In genomic region chr5:117279669-117280050, GRCm38 (mm10) we compare ENCODE assay signal across 20 mouse cellular contexts. TPM values are rescaled to one million over a fixed set of nuclear protein-coding genes. Genes with fewer than 3 reads are reported as not detected.
DNase-seq lines count a peak whose midpoint lies in the region; ATAC-seq and TF ChIP-seq lines count a peak whose summit lies in the region.
"Had no signal": no experiment of that assay in that cellular context is flagged by ENCODE, and none has a peak within 500 bp of the region (broad histone marks: within the 10 kb centered on the region; RNA-seq: fewer than 3 reads in every experiment).

No protein-coding gene starts in this region.

- WGBS in heart, embryonic 16.5 days, result 38% methylated on average over 4 of the region's 4 CpGs
- 50% methylated on average over 4 of the region's 4 CpGs for WGBS in lung, embryonic 15.5 days
- WGBS in intestine, postnatal 0 days, result 31% methylated on average over 4 of the region's 4 CpGs
- 58% methylated on average over 4 of the region's 4 CpGs for WGBS in stomach, embryonic 16.5 days

- no peak overlapping the region for H3K9ac ChIP-seq in heart, embryonic 16.5 days (ENCODE audit: low read length)
- H3K9ac ChIP-seq in lung, embryonic 15.5 days, result no peak overlapping the region
- no peak overlapping the region for H3K9ac ChIP-seq in intestine, postnatal 0 days (ENCODE audit: low read depth, low read length)
- H3K9ac ChIP-seq in stomach, embryonic 16.5 days (ENCODE audit: low read length), result no peak overlapping the region
- H3K9ac ChIP-seq: forebrain, embryonic 13.5 days; hindbrain, embryonic 13.5 days; limb, embryonic 13.5 days had no signal

- H3K4me1 ChIP-seq in heart, embryonic 16.5 days (ENCODE audit: control insufficient read depth, insufficient read depth, low read length), result peaks cover 13% of the 10 kb centered on the region
- H3K4me1 ChIP-seq in lung, embryonic 15.5 days, result peaks cover 16% of the 10 kb centered on the region
- H3K4me1 ChIP-seq in intestine, postnatal 0 days (replicated peaks; ENCODE audit: control insufficient read depth, insufficient read depth, low read length), result no peaks in the 10 kb centered on the region
- H3K4me1 ChIP-seq in stomach, embryonic 16.5 days (ENCODE audit: control insufficient read depth, insufficient read depth, low read length), result peaks cover 9% of the 10 kb centered on the region

- no peak overlapping the region for H3K4me2 ChIP-seq in heart, embryonic 16.5 days (ENCODE audit: low read depth, low read length)
- H3K4me2 ChIP-seq in lung, embryonic 15.5 days, result no peak overlapping the region
- no peak overlapping the region for H3K4me2 ChIP-seq in intestine, postnatal 0 days (replicated peaks; ENCODE audit: low read depth)
- no peak overlapping the region for H3K4me2 ChIP-seq in stomach, embryonic 16.5 days (ENCODE audit: low read depth, low read length)
- H3K4me2 ChIP-seq: forebrain, embryonic 13.5 days; heart, embryonic 11.5 days; hindbrain, embryonic 13.5 days; limb, embryonic 13.5 days had no signal

- peaks cover 9% of the 10 kb centered on the region for H3K36me3 ChIP-seq in heart, embryonic 16.5 days (ENCODE audit: control insufficient read depth, insufficient read depth)
- H3K36me3 ChIP-seq in lung, embryonic 15.5 days, result peaks cover 23% of the 10 kb centered on the region
- peaks cover 14% of the 10 kb centered on the region; the same call in 1 of the 2 replicates for H3K36me3 ChIP-seq in intestine, postnatal 0 days (ENCODE audit: control insufficient read depth, insufficient read depth)
- peaks cover 4% of the 10 kb centered on the region; the same call in 1 of the 2 replicates for H3K36me3 ChIP-seq in stomach, embryonic 16.5 days (ENCODE audit: control insufficient read depth, insufficient read depth, low read length)

- no peak for DNase-seq in heart, adult 8-10 months (ENCODE audit: low spot score)
- DNase-seq in lung, postnatal 4 days, result no peak
- DNase-seq in cerebellum, postnatal 10 days, result no peak
- no peak for DNase-seq in frontal cortex, adult 2 months (ENCODE audit: extremely low spot score in 1 of 2, low spot score in 1 of 2)
- DNase-seq: B cell, adult 2 months; cerebellum, postnatal 14 days; gastrocnemius, postnatal 25 days; spleen, adult 18-20 months; thymus, postnatal 14 days had no signal

- TF ChIP-seq CTCF in intestine, postnatal 0 days (IDR thresholded peaks at IDR 0.05; ENCODE audit: low read depth), result no peak

- H3K27me3 ChIP-seq in heart, embryonic 16.5 days (ENCODE audit: control insufficient read depth, insufficient read depth, low read length), result no peaks in the 10 kb centered on the region
- no peaks in the 10 kb centered on the region for H3K27me3 ChIP-seq in lung, embryonic 15.5 days
- no peaks in the 10 kb centered on the region for H3K27me3 ChIP-seq in intestine, postnatal 0 days (replicated peaks; ENCODE audit: control insufficient read depth, insufficient read depth, low read length)
- no peaks in the 10 kb centered on the region for H3K27me3 ChIP-seq in stomach, embryonic 16.5 days (ENCODE audit: control insufficient read depth, insufficient read depth, low read length)
- H3K27me3 ChIP-seq: forebrain, embryonic 13.5 days; hindbrain, embryonic 13.5 days; limb, embryonic 13.5 days; megakaryocyte, embryonic 14.5 days had no signal

- ATAC-seq in heart, embryonic 16.5 days (replicated peaks; ENCODE audit: extremely low read depth, insufficient read depth, low FRiP score), result peak; percentile 64
- no peak for ATAC-seq in lung, embryonic 15.5 days (ENCODE audit: borderline replicate concordance, extremely low read depth, low FRiP score, low TSS enrichment)
- ATAC-seq in intestine, postnatal 0 days, result peak; percentile 54
- ATAC-seq in stomach, embryonic 16.5 days (ENCODE audit: insufficient read depth, low FRiP score), result peak; percentile 14; the same call in 1 of the 2 replicates
- ATAC-seq: forebrain, embryonic 13.5 days; midbrain, embryonic 16.5 days had no signal

- H3K4me3 ChIP-seq in heart, embryonic 16.5 days (ENCODE audit: low read length), result no peak overlapping the region
- H3K4me3 ChIP-seq in lung, embryonic 15.5 days, result no peak overlapping the region
- no peak overlapping the region for H3K4me3 ChIP-seq in intestine, postnatal 0 days (ENCODE audit: low read depth, low read length)
- H3K4me3 ChIP-seq in stomach, embryonic 16.5 days (replicated peaks; ENCODE audit: low read length), result no peak overlapping the region
- H3K4me3 ChIP-seq: embryonic facial prominence, embryonic 10.5 days; forebrain, embryonic 13.5 days; hindbrain, embryonic 13.5 days; limb, embryonic 13.5 days; megakaryocyte, embryonic 14.5 days had no signal

- H3K27ac ChIP-seq in heart, embryonic 16.5 days (ENCODE audit: low read length), result 0 out of 2 replicates have a peak overlapping the region, but pooled peaks have one; percentile 11
- peak overlapping the region; percentile 24; the same call in 1 of the 2 replicates for H3K27ac ChIP-seq in lung, embryonic 15.5 days
- H3K27ac ChIP-seq in intestine, postnatal 0 days (ENCODE audit: low read depth, low read length), result peak overlapping the region; percentile 17; the same call in 1 of the 2 replicates
- peak overlapping the region; percentile 35 for H3K27ac ChIP-seq in stomach, embryonic 16.5 days (ENCODE audit: low read length)
- H3K27ac ChIP-seq: embryonic facial prominence, embryonic 10.5 days; forebrain, embryonic 13.5 days; hindbrain, embryonic 13.5 days; limb, embryonic 13.5 days had no signal

- no peaks in the 10 kb centered on the region for H3K9me3 ChIP-seq in heart, embryonic 16.5 days (replicated peaks; ENCODE audit: control insufficient read depth, low read length)
- H3K9me3 ChIP-seq in lung, embryonic 15.5 days, result no peaks in the 10 kb centered on the region
- H3K9me3 ChIP-seq in intestine, postnatal 0 days (ENCODE audit: control insufficient read depth), result no peaks in the 10 kb centered on the region
- H3K9me3 ChIP-seq in stomach, embryonic 16.5 days (replicated peaks; ENCODE audit: control insufficient read depth, low read length), result no peaks in the 10 kb centered on the region
- H3K9me3 ChIP-seq: embryonic facial prominence, embryonic 10.5 days; forebrain, embryonic 13.5 days; limb, embryonic 13.5 days had no signal

RNA-seq across cellular contexts. Expression of gene Pebp1, which starts 7.8 kb away (rescaled TPM):
- 599 and 652 TPM in 2 replicates for polyA plus RNA-seq in heart, embryonic 16.5 days (2015; fragmentation: Nextera tagmentation; extraction: Ambion mirVana)
- total RNA-seq in heart, adult 8-10 months (2022), result 100 to 1,000 TPM; 440 to 578 (median 532) TPM
- polyA plus RNA-seq in lung, embryonic 15.5 days (2015; fragmentation: Nextera tagmentation; extraction: Ambion mirVana), result 726 and 749 TPM in 2 replicates
- polyA plus RNA-seq in intestine, postnatal 0 days (2015; fragmentation: Nextera tagmentation; extraction: Ambion mirVana), result 258 and 267 TPM in 2 replicates
- polyA plus RNA-seq in stomach, embryonic 16.5 days (2015; fragmentation: Nextera tagmentation; extraction: Ambion mirVana), result 666 and 677 TPM in 2 replicates
- polyA plus RNA-seq in frontal cortex, adult 2 months (2012; rRNA removed), result 740 and 785 TPM in 2 replicates

RNA-seq across cellular contexts. Expression of gene Vsig10, which starts 39.2 kb away (rescaled TPM):
- 6.1 and 9.2 TPM in 2 replicates for polyA plus RNA-seq in heart, embryonic 16.5 days (2015; fragmentation: Nextera tagmentation; extraction: Ambion mirVana)
- total RNA-seq in heart, adult 8-10 months (2022), result 1 to 10 TPM; 5.0 to 7.0 (median 6.3) TPM
- polyA plus RNA-seq in lung, embryonic 15.5 days (2015; fragmentation: Nextera tagmentation; extraction: Ambion mirVana), result 15.8 and 16.6 TPM in 2 replicates
- 13.9 and 14.9 TPM in 2 replicates for polyA plus RNA-seq in intestine, postnatal 0 days (2015; fragmentation: Nextera tagmentation; extraction: Ambion mirVana)
- 20.7 and 22.5 TPM in 2 replicates for polyA plus RNA-seq in stomach, embryonic 16.5 days (2015; fragmentation: Nextera tagmentation; extraction: Ambion mirVana)
- 1.6 and 2.4 TPM in 2 replicates for polyA plus RNA-seq in frontal cortex, adult 2 months (2012; rRNA removed)
